Mouse (Mus musculus) CH12.LX (cell line): ENCODE results near the gene Etl4. TPM values are rescaled to one million over a fixed set of nuclear protein-coding genes. Genes with fewer than 3 reads are reported as not detected.

ENCODE experiments used
- DNase-seq: peaks from one replicate; pipeline ENCODE4 v3.0.0-alpha.2; 2013; ENCODE audit errors: extremely low read depth
- H3K27ac ChIP-seq: 2 replicates; pipeline ENCODE4 v1.5.1; 2012; ENCODE audit warnings: low read depth, mild to moderate bottlenecking, control low read depth, moderate library complexity; ENCODE audit not compliant: insufficient read depth
- H3K27me3 ChIP-seq: replicated peaks from 2 replicates; pipeline ENCODE3; 2012; ENCODE audit warnings: inconsistent platforms
- H3K36me3 ChIP-seq, 2 experiments: replicated peaks in 1 of 2; 2 replicates each; pipeline versions ENCODE3 to v1.6.1; 2012; ENCODE audit warnings: inconsistent platforms in 1 of 2, low read length in 1 of 2, mild to moderate bottlenecking in 1 of 2, mixed read lengths in 1 of 2, moderate library complexity in 1 of 2; ENCODE audit not compliant: control insufficient read depth in 1 of 2, insufficient read depth in 1 of 2
- H3K4me1 ChIP-seq, 2 experiments: 2 replicates each; pipeline ENCODE4 v1.6.1; 2012; ENCODE audit warnings: inconsistent platforms in 1 of 2, moderate library complexity in 1 of 2; ENCODE audit not compliant: insufficient read depth in 2 of 2, control insufficient read depth in 1 of 2
- H3K4me2 ChIP-seq: 2 replicates; pipeline ENCODE4 v1.6.1; 2012; ENCODE audit warnings: low read depth, mild to moderate bottlenecking, control low read depth; ENCODE audit not compliant: poor library complexity, insufficient read depth, severe bottlenecking
- H3K4me3 ChIP-seq, 3 experiments: fragments of 150-350 bp in 1 of 3; sonication (generic) in 1 of 3; replicated peaks in 1 of 3; 2 replicates each; pipeline versions ENCODE3 to v1.5.1; 2011 to 2012; ENCODE audit warnings: low read depth in 2 of 3, low read length in 2 of 3, mild to moderate bottlenecking in 2 of 3, moderate library complexity in 2 of 3, control low read depth in 1 of 3, improper control_type of control experiment in 1 of 3, inconsistent platforms in 1 of 3, mixed read lengths in 1 of 3; ENCODE audit not compliant: poor library complexity in 1 of 3
- H3K79me2 ChIP-seq: replicated peaks from 2 replicates; pipeline ENCODE4 v1.6.1; 2012; ENCODE audit warnings: mild to moderate bottlenecking, moderate library complexity; ENCODE audit not compliant: control insufficient read depth, poor library complexity, insufficient read depth, severe bottlenecking; ENCODE audit errors: extremely low read depth
- H3K9ac ChIP-seq: 2 replicates; pipeline ENCODE4 v1.6.1; 2012; ENCODE audit warnings: low read depth, mild to moderate bottlenecking, control low read depth, moderate library complexity; ENCODE audit not compliant: insufficient read depth
- H3K9me3 ChIP-seq: replicated peaks from 2 replicates; pipeline ENCODE3; 2012; ENCODE audit warnings: low read length, inconsistent platforms, mixed read lengths
- BHLHE40 ChIP-seq: IDR thresholded peaks from 2 replicates; pipeline ENCODE4 v1.6.1; 2011; ENCODE audit warnings: mild to moderate bottlenecking, low read depth, low read length, improper control_type of control experiment
- CHD1 ChIP-seq: IDR thresholded peaks from 2 replicates; pipeline ENCODE4 v1.6.1; 2012; ENCODE audit warnings: low read depth, low read length, improper control_type of control experiment, inconsistent platforms
- CHD2 ChIP-seq: IDR thresholded peaks from 2 replicates; pipeline ENCODE4 v1.6.1; 2011; ENCODE audit warnings: low read length, improper control_type of control experiment
- CTCF ChIP-seq, 2 experiments: IDR thresholded peaks in 1 of 2; conservative IDR thresholded peaks in 1 of 2; 2 replicates each; pipeline ENCODE4 v1.5.1; 2011 to 2012; ENCODE audit warnings: low read depth in 2 of 2, low read length in 2 of 2, improper control_type of control experiment in 1 of 2, inconsistent platforms in 1 of 2, mild to moderate bottlenecking in 1 of 2, moderate library complexity in 1 of 2
- E2F4 ChIP-seq: IDR thresholded peaks from 2 replicates; pipeline ENCODE4 v1.6.1; 2011; ENCODE audit warnings: low read depth, low read length, improper control_type of control experiment; ENCODE audit not compliant: insufficient replicate concordance
- ELF1 ChIP-seq: IDR thresholded peaks from 2 replicates; pipeline ENCODE4 v1.6.1; 2014; ENCODE audit warnings: low read depth, mild to moderate bottlenecking, inconsistent platforms, low read length, improper control_type of control experiment
- EP300 ChIP-seq: IDR thresholded peaks from 2 replicates; pipeline ENCODE4 v1.6.1; 2011; ENCODE audit warnings: low read length, improper control_type of control experiment
- ETS1 ChIP-seq: conservative IDR thresholded peaks from 2 replicates; pipeline ENCODE4 v1.6.1; 2012; ENCODE audit warnings: low read depth, mild to moderate bottlenecking, inconsistent platforms, low read length, improper control_type of control experiment, moderate library complexity
- GABPA ChIP-seq: IDR thresholded peaks from 2 replicates; pipeline ENCODE4 v1.6.1; 2012; ENCODE audit warnings: low read depth, low read length, improper control_type of control experiment, inconsistent platforms; ENCODE audit not compliant: insufficient replicate concordance
- HCFC1 ChIP-seq: IDR thresholded peaks from 2 replicates; pipeline ENCODE4 v1.6.1; 2012; ENCODE audit warnings: low read depth, mild to moderate bottlenecking, inconsistent platforms, low read length, improper control_type of control experiment
- IRF4 ChIP-seq: IDR thresholded peaks from 2 replicates; pipeline ENCODE4 v1.6.1; 2014; ENCODE audit warnings: low read depth, mild to moderate bottlenecking, inconsistent platforms, low read length, improper control_type of control experiment
- JUN ChIP-seq: IDR thresholded peaks from 2 replicates; pipeline ENCODE4 v1.6.1; 2011; ENCODE audit warnings: low read depth, mild to moderate bottlenecking, low read length, improper control_type of control experiment, moderate library complexity; ENCODE audit not compliant: insufficient read depth
- JUND ChIP-seq: conservative IDR thresholded peaks from 2 replicates; pipeline ENCODE4 v1.6.1; 2011; ENCODE audit warnings: low read depth, low read length, improper control_type of control experiment
- KAT2A ChIP-seq: IDR thresholded peaks from 2 replicates; pipeline ENCODE4 v1.6.1; 2012; ENCODE audit warnings: low read length, improper control_type of control experiment, inconsistent platforms; ENCODE audit not compliant: insufficient replicate concordance
- MAFK ChIP-seq: IDR thresholded peaks from 2 replicates; pipeline ENCODE4 v1.6.1; 2011; ENCODE audit warnings: low read length, improper control_type of control experiment; ENCODE audit not compliant: insufficient replicate concordance
- MAX ChIP-seq: IDR thresholded peaks from 2 replicates; pipeline ENCODE4 v1.6.1; 2011; ENCODE audit warnings: low read length, improper control_type of control experiment
- MAZ ChIP-seq: IDR thresholded peaks from 2 replicates; pipeline ENCODE4 v1.6.1; 2012; ENCODE audit warnings: low read depth, mild to moderate bottlenecking, inconsistent platforms, low read length, improper control_type of control experiment, moderate library complexity
- MEF2A ChIP-seq: IDR thresholded peaks from 2 replicates; pipeline ENCODE4 v1.6.1; 2014; ENCODE audit warnings: low read depth, mild to moderate bottlenecking, inconsistent platforms, low read length, improper control_type of control experiment, borderline replicate concordance
- MXI1 ChIP-seq: IDR thresholded peaks from 2 replicates; pipeline ENCODE4 v1.6.1; 2011; ENCODE audit warnings: mild to moderate bottlenecking, low read depth, low read length, improper control_type of control experiment
- MYC ChIP-seq: IDR thresholded peaks from 2 replicates; pipeline ENCODE4 v1.6.1; 2011; ENCODE audit warnings: low read depth, mild to moderate bottlenecking, improper control_type of control experiment, low read length
- NELFE ChIP-seq: IDR thresholded peaks from 2 replicates; pipeline ENCODE4 v1.6.1; 2011; ENCODE audit warnings: low read depth, low read length, improper control_type of control experiment
- NRF1 ChIP-seq: IDR thresholded peaks from 2 replicates; pipeline ENCODE4 v1.6.1; 2014; ENCODE audit warnings: low read depth, mild to moderate bottlenecking, inconsistent platforms, low read length, improper control_type of control experiment, moderate library complexity
- PAX5 ChIP-seq: IDR thresholded peaks from 2 replicates; pipeline ENCODE4 v1.6.1; 2012; ENCODE audit warnings: low read length, inconsistent platforms, mixed read lengths
- POLR2A ChIP-seq: IDR thresholded peaks from 2 replicates; pipeline ENCODE4 v1.6.1; 2011; ENCODE audit warnings: low read depth, mild to moderate bottlenecking, improper control_type of control experiment, low read length
- POLR2AphosphoS2 ChIP-seq: IDR thresholded peaks from 2 replicates; pipeline ENCODE4 v1.6.1; 2011; ENCODE audit warnings: low read depth, low read length, improper control_type of control experiment
- RAD21 ChIP-seq: IDR thresholded peaks from 2 replicates; pipeline ENCODE4 v1.6.1; 2011; ENCODE audit warnings: low read depth, mild to moderate bottlenecking, low read length, improper control_type of control experiment, moderate library complexity
- RCOR1 ChIP-seq: conservative IDR thresholded peaks from 2 replicates; pipeline ENCODE4 v1.6.1; 2012; ENCODE audit warnings: low read depth, mild to moderate bottlenecking, inconsistent platforms, low read length, improper control_type of control experiment
- SIN3A ChIP-seq: IDR thresholded peaks from 2 replicates; pipeline ENCODE4 v1.6.1; 2012; ENCODE audit warnings: low read length, improper control_type of control experiment, inconsistent platforms
- SMC3 ChIP-seq: IDR thresholded peaks from 2 replicates; pipeline ENCODE4 v1.6.1; 2011; ENCODE audit warnings: low read depth, low read length, improper control_type of control experiment
- TBP ChIP-seq: conservative IDR thresholded peaks from 2 replicates; pipeline ENCODE4 v1.6.1; 2011; ENCODE audit warnings: low read depth, low read length, improper control_type of control experiment
- TCF12 ChIP-seq: IDR thresholded peaks from 2 replicates; pipeline ENCODE4 v1.6.1; 2014; ENCODE audit warnings: low read depth, mild to moderate bottlenecking, inconsistent platforms, low read length, improper control_type of control experiment
- UBTF ChIP-seq: IDR thresholded peaks from 2 replicates; pipeline ENCODE4 v1.6.1; 2012; ENCODE audit warnings: low read depth, mild to moderate bottlenecking, inconsistent platforms, low read length, improper control_type of control experiment, moderate library complexity
- USF1 ChIP-seq: IDR thresholded peaks from 2 replicates; pipeline ENCODE4 v1.6.1; 2014; ENCODE audit warnings: low read depth, mild to moderate bottlenecking, inconsistent platforms, low read length, improper control_type of control experiment
- ZKSCAN1 ChIP-seq: IDR thresholded peaks from 2 replicates; pipeline ENCODE4 v1.6.1; 2012; ENCODE audit warnings: low read depth, inconsistent platforms, low read length, improper control_type of control experiment, borderline replicate concordance
- ZMIZ1 ChIP-seq: IDR thresholded peaks from 2 replicates; pipeline ENCODE4 v1.6.1; 2012; ENCODE audit warnings: low read depth, mild to moderate bottlenecking, inconsistent platforms, low read length, improper control_type of control experiment
- ZNF384 ChIP-seq: IDR thresholded peaks from 2 replicates; pipeline ENCODE4 v1.6.1; 2012; ENCODE audit warnings: low read depth, low read length, improper control_type of control experiment, inconsistent platforms
- dilution Hi-C: fragments of 300-500 bp; cut with MboI; formaldehyde crosslinking; loops from 2 replicates; pipeline ENCODE4 v1.14.3; 2020; ENCODE audit warnings: low sequenced_read_pairs; ENCODE audit not compliant: extremely low pct_unique_long_range_greater_than_20kb, extremely low pct_ligation_motif_present
- in situ Hi-C: fragments of 300-500 bp; cut with MboI; formaldehyde crosslinking; loops from 3 replicates; pipeline ENCODE4 v1.14.3; 2019; ENCODE audit warnings: low sequenced_read_pairs, low pct_ligation_motif_present, low pct_unique_long_range_greater_than_20kb, mixed read lengths
- polyA plus RNA-seq: library from polyadenylated mRNA; unstranded; fragments of >175 nt; gene quantifications from 2 replicates; pipeline ENCODE4 v1.2.1, GENCODE M21; 2012; ENCODE audit warnings: low read depth; ENCODE audit not compliant: insufficient read length
- total RNA-seq, 2 experiments: library from RNA; depleted of rRNA; stranded (reverse); fragments of 300-350 nt in 1 of 2; fragments of >200 nt in 1 of 2; gene quantifications; 2 replicates each; pipeline ENCODE4 v1.2.3; 2012 to 2014

Gene Etl4
- total and polyA plus RNA-seq, 3 experiments, result 7.2 to 18.6 (median 11.7) TPM

- dilution Hi-C loops, result no loop called here
- no peak overlapping the region for H3K4me3 ChIP-seq
- H3K27me3 ChIP-seq, result no peaks in the 10 kb centered on the region
- H3K4me1 ChIP-seq, result peaks cover 12 to 66% of the 10 kb centered on the region in 2 experiments; a peak in 3 of 4 replicates
- peak; percentile 92 for TF ChIP-seq EP300
- no peak for TF ChIP-seq MAX
- peak; percentile 18; the same call in 1 of the 2 replicates for TF ChIP-seq MEF2A
- TF ChIP-seq NELFE, result no peak
- no peak for TF ChIP-seq CTCF (conservative IDR thresholded peaks at IDR 0.05 in 1 of 2, IDR thresholded peaks at IDR 0.05 in 1 of 2; ENCODE audit: low read depth in 2 of 2, low read length in 2 of 2)
- peak; percentile 99 for TF ChIP-seq MAFK
- TF ChIP-seq JUN, result peak; percentile 82
- no peak for TF ChIP-seq USF1
- no peak for TF ChIP-seq KAT2A
- TF ChIP-seq CHD2, result 0 out of 2 replicates have a peak, but pooled peaks have one; percentile 29
- no peak for TF ChIP-seq SIN3A
- no peak for TF ChIP-seq PAX5
- peak; percentile 57; the same call in 1 of the 2 replicates for TF ChIP-seq RCOR1
- TF ChIP-seq ZKSCAN1, result no peak
- TF ChIP-seq UBTF, result no peak
- TF ChIP-seq ZMIZ1, result no peak
- peak; percentile 70 for TF ChIP-seq ZNF384
- no peak for TF ChIP-seq MAZ
- TF ChIP-seq MYC, result no peak
- TF ChIP-seq RAD21, result no peak; the same call in 1 of the 2 replicates
- peak; percentile 85 for TF ChIP-seq JUND
- no peak for TF ChIP-seq NRF1
- TF ChIP-seq BHLHE40, result no peak; the same call in none of the 2 replicates
- peak; percentile 97 for TF ChIP-seq TCF12
- TF ChIP-seq ETS1, result peak; percentile 89
- TF ChIP-seq POLR2AphosphoS2, result no peak
- peak; percentile 87 for TF ChIP-seq IRF4
- TF ChIP-seq SMC3, result no peak
- TF ChIP-seq CHD1, result no peak
- 0 out of 2 replicates have a peak, but pooled peaks have one; percentile 16 for TF ChIP-seq GABPA
- TF ChIP-seq E2F4, result no peak
- no peak for TF ChIP-seq MXI1
- no peak for TF ChIP-seq ELF1
- TF ChIP-seq TBP, result no peak
- no peak for TF ChIP-seq HCFC1
- no peak for TF ChIP-seq POLR2A
- H3K9ac ChIP-seq, result peak overlapping the region; percentile 58; the same call in 1 of the 2 replicates
- peak overlapping the region; percentile 37 for H3K4me2 ChIP-seq
- no peak overlapping the region for H3K27ac ChIP-seq
- peaks cover 0 to 13% of the 10 kb centered on the region in 2 experiments for H3K36me3 ChIP-seq
- H3K79me2 ChIP-seq, result 0 out of 2 replicates have a peak, but pooled peaks cover 2% of the 10 kb centered on the region
- in situ Hi-C loops, result no loop called here
- peak; percentile 57 for DNase-seq
- H3K9me3 ChIP-seq, result no peaks in the 10 kb centered on the region
Observed at GRCm38 (mm10) chr2:20583562-20584153, 674.1 kb downstream of the Etl4 start.
